Mouse (Mus musculus): ENCODE measurements around the gene Pdgfb. TPM values are rescaled to one million over a fixed set of nuclear protein-coding genes. Genes with fewer than 3 reads are reported as not detected.

Pdgfb gene
- polyA plus RNA-seq (2012; rRNA removed): 36.5 and 38.8 TPM in 2 replicates

DNA sequence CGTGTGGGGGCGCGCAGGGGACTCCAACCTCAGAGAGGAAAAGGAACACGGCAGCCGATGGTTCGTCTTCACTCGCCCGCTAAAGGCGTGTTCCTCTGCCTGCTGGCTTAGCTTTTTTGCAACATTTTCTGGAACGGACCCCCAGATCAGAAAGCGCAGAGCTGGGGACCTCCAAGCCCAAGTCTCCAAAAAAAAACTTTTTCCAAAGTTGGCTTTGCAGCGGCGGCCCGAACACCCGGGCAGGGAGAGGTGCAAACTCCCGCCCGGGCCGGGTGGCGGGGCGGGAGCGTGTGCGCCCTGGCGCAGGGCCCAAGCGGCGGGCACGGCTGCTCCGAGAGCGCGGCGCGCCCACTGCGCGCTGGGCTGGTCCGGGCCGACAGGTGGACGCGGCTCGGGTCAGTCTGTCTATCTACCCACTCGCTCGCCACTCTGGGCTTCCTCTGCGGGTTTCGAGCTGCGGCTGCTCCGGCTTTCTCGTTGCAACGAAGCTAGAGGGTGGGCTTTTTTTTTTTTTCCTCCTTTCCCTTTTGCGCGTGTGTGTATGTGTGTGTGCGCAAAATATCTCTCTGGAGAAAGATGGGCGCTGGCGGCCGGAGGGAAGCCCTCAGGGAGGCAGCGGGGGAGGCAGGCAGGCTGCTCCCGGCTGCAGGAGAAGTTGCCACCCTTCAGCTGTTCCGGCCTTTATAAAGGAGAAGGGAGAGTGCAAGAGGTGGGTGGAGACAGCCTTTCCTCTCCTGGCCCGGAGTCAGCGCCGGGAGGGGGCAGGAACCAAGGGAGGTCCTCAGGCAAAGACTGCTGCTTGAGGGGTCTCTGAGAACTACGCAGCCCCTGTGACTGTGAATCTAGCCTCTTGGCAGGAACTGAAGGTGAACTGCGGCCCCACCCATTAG is at the start of gene Pdgfb:
TSS of gene Pdgfb (minus strand) at position 657 of the 890 bp plus-strand sequence.

DNA sequence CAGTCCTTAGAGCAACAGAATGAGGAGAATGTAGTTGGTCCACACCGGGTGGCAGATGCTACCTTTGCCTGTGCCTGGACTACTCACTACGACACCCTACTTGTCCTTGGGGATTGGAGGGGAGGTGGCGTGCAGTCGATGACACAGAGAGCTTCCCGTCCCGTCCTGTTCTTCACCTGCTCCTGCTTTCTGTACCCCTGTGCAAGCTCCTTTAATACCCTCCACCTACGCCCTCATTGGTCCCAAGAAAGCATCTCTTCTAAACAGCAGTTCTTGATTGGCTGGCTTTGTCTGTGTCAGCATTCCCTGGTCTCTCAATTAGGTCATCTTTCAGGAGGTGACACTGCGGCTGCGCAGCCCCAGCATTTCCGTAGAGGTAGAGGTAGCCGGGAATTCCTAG is 43.8 kb downstream of the Pdgfb start, which contains the start of gene Cbx7:
TSS of gene Cbx7 (minus strand) at position 180 of the 400 bp plus-strand sequence.

Other genes starting within 250 kb of the Pdgfb start
- gene Dnal4, start 237.1 kb downstream of the Pdgfb start, polyA plus RNA-seq (2012; rRNA removed): 44.1 and 58.8 TPM in 2 replicates
- 6.4 and 7.0 TPM in 2 replicates for gene Nptxr, start 210.2 kb downstream of the Pdgfb start, polyA plus RNA-seq (2012; rRNA removed)
- gene Npcd, start 180.7 kb downstream of the Pdgfb start, polyA plus RNA-seq (2012; rRNA removed): 0.75 and 10.2 TPM in 2 replicates
- gene Cbx6, start 180.3 kb downstream of the Pdgfb start, polyA plus RNA-seq (2012; rRNA removed): 174 and 177 TPM in 2 replicates
- gene Apobec3, start 123.3 kb downstream of the Pdgfb start, polyA plus RNA-seq (2012; rRNA removed): 23.8 and 30.9 TPM in 2 replicates
- 30.4 and 38.6 TPM in 2 replicates for gene Cbx7, start 43.9 kb downstream of the Pdgfb start, polyA plus RNA-seq (2012; rRNA removed)
- 52.7 and 64.8 TPM in 2 replicates for gene Syngr1, start 76.4 kb upstream of the Pdgfb start, polyA plus RNA-seq (2012; rRNA removed)
- gene Rpl3, start 76.9 kb upstream of the Pdgfb start, polyA plus RNA-seq (2012; rRNA removed): 697 and 996 TPM in 2 replicates
- 36.8 and 39.3 TPM in 2 replicates for gene Tab1, start 118.2 kb upstream of the Pdgfb start, polyA plus RNA-seq (2012; rRNA removed)
- 17.4 and 20.3 TPM in 2 replicates for gene Mgat3, start 158.7 kb upstream of the Pdgfb start, polyA plus RNA-seq (2012; rRNA removed)
- 19.7 and 23.1 TPM in 2 replicates for gene Mief1, start 219.0 kb upstream of the Pdgfb start, polyA plus RNA-seq (2012; rRNA removed)
- gene AC140267.1, start 220.9 kb upstream of the Pdgfb start, polyA plus RNA-seq (2012; rRNA removed): not detected in 2 replicates
- gene Atf4, start 240.2 kb upstream of the Pdgfb start, polyA plus RNA-seq (2012; rRNA removed): 159 and 245 TPM in 2 replicates
- 26.9 and 30.9 TPM in 2 replicates for gene Rps19bp1, start 249.3 kb upstream of the Pdgfb start, polyA plus RNA-seq (2012; rRNA removed)